Mouse (Mus musculus) heart, adult 2 months (tissue): ENCODE results near the gene Glis3.

Experiments used
- CTCF ChIP-seq: fragments of 200-600 bp; IDR thresholded peaks from 2 replicates; pipeline ENCODE4 v1.8.1; 2022; ENCODE audit warnings: antibody characterized with exemption, mild to moderate bottlenecking, moderate library complexity
- POLR2A ChIP-seq: fragments of 200-500 bp; IDR thresholded peaks from 2 replicates; pipeline ENCODE4 v1.6.1; 2011; ENCODE audit warnings: mild to moderate bottlenecking, low read depth, low read length, control low read depth; ENCODE audit not compliant: insufficient read depth

GRCm38 (mm10) chr19:28227526-28227925, 452.4 kb downstream of the Glis3 start:
- no peak for TF ChIP-seq CTCF
- TF ChIP-seq POLR2A, result no peak
